Mouse (Mus musculus) CH12.LX (cell line): ENCODE measurements around the gene Vps37c.
A peak's percentile ranks its signal among the peaks of the same experiment; 100 is the strongest.

Source experiments
- CTCF ChIP-seq, 2 experiments: IDR thresholded peaks in 1 of 2; conservative IDR thresholded peaks in 1 of 2; 2 replicates each; pipeline ENCODE4 v1.5.1; 2011 to 2012; ENCODE audit warnings: low read depth in 2 of 2, low read length in 2 of 2, improper control_type of control experiment in 1 of 2, inconsistent platforms in 1 of 2, mild to moderate bottlenecking in 1 of 2, moderate library complexity in 1 of 2
- EP300 ChIP-seq: IDR thresholded peaks from 2 replicates; pipeline ENCODE4 v1.6.1; 2011; ENCODE audit warnings: low read length, improper control_type of control experiment
- HCFC1 ChIP-seq: IDR thresholded peaks from 2 replicates; pipeline ENCODE4 v1.6.1; 2012; ENCODE audit warnings: low read depth, mild to moderate bottlenecking, inconsistent platforms, low read length, improper control_type of control experiment
- JUN ChIP-seq: IDR thresholded peaks from 2 replicates; pipeline ENCODE4 v1.6.1; 2011; ENCODE audit warnings: low read depth, mild to moderate bottlenecking, low read length, improper control_type of control experiment, moderate library complexity; ENCODE audit not compliant: insufficient read depth
- NELFE ChIP-seq: IDR thresholded peaks from 2 replicates; pipeline ENCODE4 v1.6.1; 2011; ENCODE audit warnings: low read depth, low read length, improper control_type of control experiment
- POLR2A ChIP-seq: IDR thresholded peaks from 2 replicates; pipeline ENCODE4 v1.6.1; 2011; ENCODE audit warnings: low read depth, mild to moderate bottlenecking, improper control_type of control experiment, low read length
- POLR2AphosphoS2 ChIP-seq: IDR thresholded peaks from 2 replicates; pipeline ENCODE4 v1.6.1; 2011; ENCODE audit warnings: low read depth, low read length, improper control_type of control experiment

DNA sequence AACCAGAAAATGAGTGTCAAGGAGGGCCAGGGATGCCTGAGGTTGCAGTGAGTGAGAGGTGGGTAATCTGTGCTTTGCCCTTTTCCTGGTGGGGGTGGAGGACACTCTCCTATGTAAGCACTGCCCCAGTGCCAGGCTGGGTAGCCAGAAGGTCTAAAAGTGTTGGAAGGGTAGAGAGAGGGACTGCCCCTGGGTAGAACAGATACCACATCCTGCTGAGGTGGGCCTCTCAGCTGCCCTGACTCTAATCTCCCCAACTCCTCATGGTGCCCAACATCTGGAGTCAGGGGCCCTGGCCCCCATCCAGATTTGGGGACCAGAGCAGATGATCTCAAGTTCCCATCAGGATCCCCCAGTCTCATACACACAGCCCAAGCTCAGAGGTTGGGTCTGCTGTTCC is 68.6 kb downstream of the Vps37c start:
- TF ChIP-seq CTCF (conservative IDR thresholded peaks at IDR 0.05 in 1 of 2, IDR thresholded peaks at IDR 0.05 in 1 of 2; ENCODE audit: low read depth in 2 of 2, low read length in 2 of 2) (no peak), EP300 (peak; percentile 84), HCFC1 (peak; percentile 27), POLR2A (no peak), NELFE (no peak), POLR2AphosphoS2 (no peak), JUN (no peak)
